Mouse (Mus musculus): Measurements from ENCODE around the gene Caml. TPM values are rescaled to one million over a fixed set of nuclear protein-coding genes. Genes with fewer than 3 reads are reported as not detected.
"Not testable (repeated sequence)": the region's sequence is repeated elsewhere in the genome, so short reads cannot be mapped to it uniquely, and the experiment has no call there.

The Caml gene
- total RNA-seq, 2 experiments from 2014 or later: 40.7 to 45.9 TPM

- DNase-seq (ENCODE audit: low spot score in 2 of 2): no peak
- intact Hi-C loops (cut with DNase I): no loop called here
These were observed 9.3 kb upstream of the Caml start for GRCm38 (mm10) chr13:55613471-55613870.

GRCm38 (mm10) chr13:55619328-55619727 is 3.5 kb upstream of the Caml start:
- intact Hi-C loops (cut with DNase I): no loop called here
- DNase-seq (ENCODE audit: low spot score in 2 of 2): no peak

- no peak for DNase-seq (ENCODE audit: low spot score in 2 of 2)
- intact Hi-C loops (cut with DNase I): no loop called here
These were observed 2.5 kb upstream of the Caml start for GRCm38 (mm10) chr13:55620275-55620674.

GRCm38 (mm10) chr13:55622156-55622648 is 603 bp upstream of the Caml start:
- intact Hi-C loops (cut with DNase I); DNase-seq (ENCODE audit: low spot score in 2 of 2): not testable (repeated sequence)

GRCm38 (mm10) chr13:55634639-55635127 is 11.9 kb downstream of the Caml start, which contains the start of gene Ddx46:
TSS of gene Ddx46 (plus strand) at chr13:55635027.
- DNase-seq (ENCODE audit: low spot score in 2 of 2): peak; percentile 89
- intact Hi-C loops (cut with DNase I): no loop called here

GRCm38 (mm10) chr13:55635146-55635571 is 12.4 kb downstream of the Caml start:
- no peak for DNase-seq (ENCODE audit: low spot score in 2 of 2)
- intact Hi-C loops (cut with DNase I): no loop called here

GRCm38 (mm10) chr13:55636185-55636983 is 13.6 kb downstream of the Caml start:
- intact Hi-C loops (cut with DNase I): no loop called here
- DNase-seq (ENCODE audit: low spot score in 2 of 2): no peak

GRCm38 (mm10) chr13:55640480-55640879 is 17.7 kb downstream of the Caml start:
- intact Hi-C loops (cut with DNase I): not testable (repeated sequence)
- peak; percentile 64 to 72 for DNase-seq (ENCODE audit: low spot score in 2 of 2)

GRCm38 (mm10) chr13:55644525-55644924 is 21.7 kb downstream of the Caml start:
- no peak for DNase-seq (ENCODE audit: low spot score in 2 of 2)
- intact Hi-C loops (cut with DNase I): no loop called here

GRCm38 (mm10) chr13:55650098-55650497 is 27.3 kb downstream of the Caml start:
- no peak for DNase-seq (ENCODE audit: low spot score in 2 of 2)
- intact Hi-C loops (cut with DNase I): no loop called here

GRCm38 (mm10) chr13:55650980-55651379 is 28.2 kb downstream of the Caml start:
- intact Hi-C loops (cut with DNase I): no loop called here
- DNase-seq (ENCODE audit: low spot score in 2 of 2): no peak

GRCm38 (mm10) chr13:55668550-55668949 is 45.7 kb downstream of the Caml start:
- DNase-seq (ENCODE audit: low spot score in 2 of 2): peak in 1 of 2 experiments; percentile 8
- intact Hi-C loops (cut with DNase I): no loop called here

GRCm38 (mm10) chr13:55672711-55673110 is 49.9 kb downstream of the Caml start:
- DNase-seq (ENCODE audit: low spot score in 2 of 2): no peak
- intact Hi-C loops (cut with DNase I): no loop called here

GRCm38 (mm10) chr13:55677364-55677763 is 54.6 kb downstream of the Caml start:
- intact Hi-C loops (cut with DNase I): no loop called here
- DNase-seq (ENCODE audit: low spot score in 2 of 2): no peak

Other genes with a start within 250 kb of the Caml start
- gene Slc34a1, start 224.8 kb upstream of the Caml start, total RNA-seq (2021): not detected
- gene Pfn3, start 207.8 kb upstream of the Caml start, total RNA-seq (2021): not detected
- gene F12, start 196.2 kb upstream of the Caml start, total RNA-seq (2021): under 1 TPM; 0.57 to 0.62 TPM
- 10 to 100 TPM; 64.0 to 68.0 TPM for gene Grk6, start 177.9 kb upstream of the Caml start, total RNA-seq (2021)
- gene Prr7, start 158.7 kb upstream of the Caml start, total RNA-seq (2021): 10 to 100 TPM; 80.1 to 85.9 TPM
- gene Dbn1, start 134.9 kb upstream of the Caml start, total RNA-seq (2021): 100 to 1,000 TPM; 287 to 295 TPM
- 10 to 100 TPM; 89.6 to 96.1 TPM for gene Pdlim7, start 109.3 kb upstream of the Caml start, total RNA-seq (2021)
- 10 to 100 TPM in 1 of 2 experiments, 1 to 10 TPM in 1; 9.7 to 13.2 TPM for gene Dok3, start 93.7 kb upstream of the Caml start, total RNA-seq (2021)
- 10 to 100 TPM; 53.6 to 58.0 TPM for gene Ddx41, start 86.3 kb upstream of the Caml start, total RNA-seq (2021)
- 10 to 100 TPM; 67.0 to 84.3 TPM for gene Fam193b, start 51.9 kb upstream of the Caml start, total RNA-seq (2021)
- gene Tmed9, start 49.3 kb upstream of the Caml start, total RNA-seq (2021): 100 to 1,000 TPM; 129 to 134 TPM
- 10 to 100 TPM; 22.9 to 25.5 TPM for gene B4galt7, start 23.1 kb upstream of the Caml start, total RNA-seq (2021)
- 10 to 100 TPM; 39.9 to 44.0 TPM for gene Ddx46, start 12.0 kb downstream of the Caml start, total RNA-seq (2021)
- 10 to 100 TPM; 81.0 to 85.9 TPM for gene B230219D22Rik, start 70.1 kb downstream of the Caml start, total RNA-seq (2021)
- gene Txndc15, start 91.6 kb downstream of the Caml start, total RNA-seq (2021): 10 to 100 TPM; 65.7 to 77.2 TPM
- gene Pcbd2, start 104.4 kb downstream of the Caml start, total RNA-seq (2021): 10 to 100 TPM; 24.0 to 27.5 TPM
- gene Catsper3, start 161.6 kb downstream of the Caml start, total RNA-seq (2021): under 1 TPM; 0.34 to 0.53 TPM
- gene Pitx1, start 213.2 kb downstream of the Caml start, total RNA-seq (2021): not detected

Data from left cerebral cortex, postnatal 25 days (tissue).